ENCODE assay signal across 36 mouse cellular contexts in genomic region chr13:23804532-23804931, GRCm38 (mm10). TPM values are rescaled to one million over a fixed set of nuclear protein-coding genes. Genes with fewer than 3 reads are reported as not detected.
A peak's percentile ranks its signal among the peaks of the same experiment; 100 is the strongest.
DNase-seq lines count a peak whose midpoint lies in the region; ATAC-seq and TF ChIP-seq lines count a peak whose summit lies in the region.
"Had no signal": no experiment of that assay in that cellular context is flagged by ENCODE, and none has a peak within 500 bp of the region (broad histone marks: within the 10 kb centered on the region; RNA-seq: fewer than 3 reads in every experiment).

No protein-coding gene starts in this region.

- H3K27ac ChIP-seq in liver, adult 2 months (replicated peaks; ENCODE audit: insufficient read depth, low read depth, low read length) = no peak overlapping the region
- H3K27ac ChIP-seq in liver, embryonic 12.5 days = no peak overlapping the region
- H3K27ac ChIP-seq in lung, postnatal 0 days (ENCODE audit: low read length) = no peak overlapping the region
- no peak overlapping the region for H3K27ac ChIP-seq in liver, postnatal 0 days (ENCODE audit: low read depth)
- H3K27ac ChIP-seq: embryonic facial prominence, embryonic 10.5 days; embryonic facial prominence, embryonic 13.5 days; forebrain, embryonic 12.5 days; forebrain, embryonic 15.5 days; heart, adult 2 months; heart, embryonic 10.5 days; heart, embryonic 13.5 days; hindbrain, embryonic 14.5 days had no signal

- peaks cover 2% of the 10 kb centered on the region; the same call in 1 of the 2 replicates for H3K79me2 ChIP-seq in liver, adult 2 months (ENCODE audit: control insufficient read depth, insufficient read depth, low read length)

- no peak overlapping the region for H3K4me2 ChIP-seq in liver, embryonic 12.5 days
- no peak overlapping the region for H3K4me2 ChIP-seq in lung, postnatal 0 days (replicated peaks; ENCODE audit: low read depth, low read length)
- no peak overlapping the region for H3K4me2 ChIP-seq in liver, postnatal 0 days (ENCODE audit: low read depth, low read length)
- H3K4me2 ChIP-seq: embryonic facial prominence, embryonic 13.5 days; forebrain, embryonic 12.5 days; forebrain, embryonic 15.5 days; heart, embryonic 13.5 days; hindbrain, embryonic 14.5 days had no signal

- no peak for ATAC-seq in liver, embryonic 12.5 days
- no peak for ATAC-seq in lung, postnatal 0 days
- peak; percentile 87 for ATAC-seq in liver, postnatal 0 days
- ATAC-seq: activated CD4-positive, CD25-positive, alpha-beta regulatory T cell, adult 4 months; CD4-positive, CD25-positive, alpha-beta regulatory T cell, adult 4 months; forebrain, embryonic 15.5 days had no signal

- TF ChIP-seq POLR2A in liver, adult 2 months (IDR thresholded peaks at IDR 0.05; ENCODE audit: extremely low read depth, insufficient read depth, low read length) = no peak

- TF ChIP-seq EP300 in lung, postnatal 0 days (IDR thresholded peaks at IDR 0.05) = no peak
- peak; percentile 36; the same call in 1 of the 2 replicates for TF ChIP-seq EP300 in liver, postnatal 0 days (IDR thresholded peaks at IDR 0.05; ENCODE audit: low read depth)

- H3K36me3 ChIP-seq in liver, adult 2 months (ENCODE audit: control insufficient read depth, insufficient read depth, low read length) = no peaks in the 10 kb centered on the region; the same call in 1 of the 2 replicates
- no peaks in the 10 kb centered on the region for H3K36me3 ChIP-seq in liver, embryonic 12.5 days
- no peaks in the 10 kb centered on the region for H3K36me3 ChIP-seq in lung, postnatal 0 days (ENCODE audit: insufficient read depth, low read length)
- H3K36me3 ChIP-seq in liver, postnatal 0 days (replicated peaks; ENCODE audit: insufficient read depth, low read length) = no peaks in the 10 kb centered on the region
- H3K36me3 ChIP-seq: embryonic facial prominence, embryonic 10.5 days; embryonic facial prominence, embryonic 13.5 days; forebrain, embryonic 12.5 days; forebrain, embryonic 15.5 days; heart, embryonic 10.5 days; heart, embryonic 13.5 days had no signal

- H3K9ac ChIP-seq in liver, adult 2 months (ENCODE audit: low read depth, low read length) = no peak overlapping the region
- H3K9ac ChIP-seq in liver, embryonic 12.5 days = no peak overlapping the region
- H3K9ac ChIP-seq in lung, postnatal 0 days (replicated peaks; ENCODE audit: low read depth) = no peak overlapping the region
- no peak overlapping the region for H3K9ac ChIP-seq in liver, postnatal 0 days (replicated peaks)
- H3K9ac ChIP-seq: embryonic facial prominence, embryonic 13.5 days; forebrain, embryonic 12.5 days; forebrain, embryonic 15.5 days; heart, embryonic 13.5 days; hindbrain, embryonic 14.5 days had no signal

- H3K27me3 ChIP-seq in liver, adult 2 months (ENCODE audit: control insufficient read depth, insufficient read depth, low read length) = no peaks in the 10 kb centered on the region
- no peaks in the 10 kb centered on the region for H3K27me3 ChIP-seq in liver, embryonic 12.5 days (replicated peaks)
- H3K27me3 ChIP-seq in lung, postnatal 0 days (replicated peaks; ENCODE audit: insufficient read depth, low read length) = no peaks in the 10 kb centered on the region
- no peaks in the 10 kb centered on the region for H3K27me3 ChIP-seq in liver, postnatal 0 days (ENCODE audit: insufficient read depth, low read length)
- H3K27me3 ChIP-seq: embryonic facial prominence, embryonic 13.5 days; forebrain, embryonic 12.5 days; forebrain, embryonic 15.5 days; heart, embryonic 13.5 days had no signal

- H3K9me3 ChIP-seq in liver, embryonic 12.5 days (replicated peaks) = no peaks in the 10 kb centered on the region
- H3K9me3 ChIP-seq in lung, postnatal 0 days (ENCODE audit: low read length) = no peaks in the 10 kb centered on the region
- H3K9me3 ChIP-seq in liver, postnatal 0 days (ENCODE audit: low read length) = no peaks in the 10 kb centered on the region
- H3K9me3 ChIP-seq: embryonic facial prominence, embryonic 10.5 days; embryonic facial prominence, embryonic 13.5 days; forebrain, embryonic 12.5 days; forebrain, embryonic 15.5 days; heart, embryonic 10.5 days; heart, embryonic 13.5 days had no signal

- H3K4me3 ChIP-seq in liver, adult 2 months (ENCODE audit: insufficient read depth, low read depth, low read length) = no peak overlapping the region
- H3K4me3 ChIP-seq in liver, embryonic 12.5 days = no peak overlapping the region
- H3K4me3 ChIP-seq in lung, postnatal 0 days (ENCODE audit: low read depth, low read length) = no peak overlapping the region
- no peak overlapping the region for H3K4me3 ChIP-seq in liver, postnatal 0 days (ENCODE audit: low read depth, low read length)
- H3K4me3 ChIP-seq: embryonic facial prominence, embryonic 10.5 days; embryonic facial prominence, embryonic 13.5 days; erythroblast, embryonic 14.5 days; forebrain, embryonic 12.5 days; forebrain, embryonic 15.5 days; heart, adult 2 months; heart, embryonic 10.5 days; heart, embryonic 13.5 days had no signal

- no peak for TF ChIP-seq CTCF in liver, adult 2 months (IDR thresholded peaks at IDR 0.05; ENCODE audit: low read depth, low read length)
- no peak for TF ChIP-seq CTCF in lung, postnatal 0 days (IDR thresholded peaks at IDR 0.05)
- no peak for TF ChIP-seq CTCF in liver, postnatal 0 days (IDR thresholded peaks at IDR 0.05; ENCODE audit: low read depth)

- H3K4me1 ChIP-seq in liver, adult 2 months (ENCODE audit: control insufficient read depth, insufficient read depth, low read length) = peaks cover 1% of the 10 kb centered on the region; the same call in 1 of the 2 replicates
- 0 out of 2 replicates have a peak, but pooled peaks cover 4% of the 10 kb centered on the region for H3K4me1 ChIP-seq in liver, embryonic 12.5 days
- H3K4me1 ChIP-seq in lung, postnatal 0 days (ENCODE audit: insufficient read depth, low read depth, low read length) = no peaks in the 10 kb centered on the region
- H3K4me1 ChIP-seq in liver, postnatal 0 days (ENCODE audit: insufficient read depth) = peaks cover 10% of the 10 kb centered on the region
- H3K4me1 ChIP-seq: forebrain, embryonic 12.5 days; forebrain, embryonic 15.5 days had no signal

- DNase-seq in liver, adult 2 months (ENCODE audit: extremely low read depth, low read depth, low spot score) = peak; percentile 98
- DNase-seq in lung, postnatal 36 days = peak; percentile 6
- no peak for DNase-seq in lung, postnatal 0 days (ENCODE audit: low spot score)
- DNase-seq in liver, postnatal 0 days = peak; percentile 49
- DNase-seq in right cerebral cortex, postnatal 10 days (ENCODE audit: low spot score in 2 of 2) = no peak
- no peak for DNase-seq in urinary bladder, postnatal 10 days (ENCODE audit: low spot score)
- DNase-seq: adrenal gland, adult 8-10 months; adrenal gland, postnatal 25 days; cerebellum, adult 11-12 months; cerebellum, adult 8-10 months; cerebellum, postnatal 10 days; cerebellum, postnatal 36 days; embryo, embryonic 11 days; gastrocnemius, postnatal 36 days; heart, adult 2 months; heart, postnatal 14 days; heart, postnatal 4 days had no signal

- 25% methylated on average over 2 of the region's 2 CpGs for WGBS in liver, adult 2 months
- 62% methylated on average over 2 of the region's 2 CpGs for WGBS in liver, embryonic 12.5 days (ENCODE audit: insufficient replicate concordance)
- 49% methylated on average over 2 of the region's 2 CpGs for WGBS in lung, postnatal 0 days
- 64% methylated on average over 2 of the region's 2 CpGs for WGBS in liver, postnatal 0 days (ENCODE audit: insufficient replicate concordance)

RNA-seq across cellular contexts. Expression of gene Slc17a2, which starts 2.3 kb away (rescaled TPM):
- total RNA-seq in liver, adult 2 months (2014; rRNA removed) = 175 and 208 TPM in 2 replicates
- 144 and 189 TPM in 2 replicates for polyA plus RNA-seq in liver, adult 2 months (2012; rRNA removed)
- 0.35 and 0.43 TPM in 2 replicates for polyA plus RNA-seq in liver, embryonic 12.5 days (2016; fragmentation: Nextera tagmentation; extraction: Ambion mirVana)
- polyA plus RNA-seq in lung, postnatal 0 days (2015; fragmentation: Nextera tagmentation; extraction: Ambion mirVana) = 1.4 and 3.4 TPM in 2 replicates
- polyA plus RNA-seq in liver, postnatal 0 days (2015; fragmentation: Nextera tagmentation; extraction: Ambion mirVana) = 37.0 and 39.8 TPM in 2 replicates
- total RNA-seq: adrenal gland, postnatal 25 days; gastrocnemius, adult 8-10 months; gastrocnemius, postnatal 36 days; granulocyte monocyte progenitor cell, adult 5-6 weeks; heart, adult 2 months; heart, postnatal 14 days; heart, postnatal 4 days; MEL had no signal
- polyA plus RNA-seq: activated CD4-positive, CD25-positive, alpha-beta regulatory T cell, adult 4 months; brain, embryonic 14.5 days; C2C12; CD4-positive, CD25-positive, alpha-beta regulatory T cell, adult 4 months; cortical plate, adult 2 months; embryonic facial prominence, embryonic 10.5 days; embryonic facial prominence, embryonic 13.5 days; erythroblast, embryonic 14.5 days; forebrain, embryonic 12.5 days; forebrain, embryonic 15.5 days; heart, embryonic 13.5 days; heart, embryonic 16.5 days; hindbrain, embryonic 11.5 days; hindbrain, embryonic 14.5 days had no signal

RNA-seq across cellular contexts. Expression of gene Slc17a3, which starts 34.7 kb away (rescaled TPM):
- 32.8 and 38.1 TPM in 2 replicates for total RNA-seq in liver, adult 2 months (2014; rRNA removed)
- 34.5 and 39.7 TPM in 2 replicates for polyA plus RNA-seq in liver, adult 2 months (2012; rRNA removed)
- polyA plus RNA-seq in liver, embryonic 12.5 days (2016; fragmentation: Nextera tagmentation; extraction: Ambion mirVana) = 0.72 and 0.79 TPM in 2 replicates
- not detected in 2 replicates for polyA plus RNA-seq in lung, postnatal 0 days (2015; fragmentation: Nextera tagmentation; extraction: Ambion mirVana)
- 4.8 and 6.0 TPM in 2 replicates for polyA plus RNA-seq in liver, postnatal 0 days (2015; fragmentation: Nextera tagmentation; extraction: Ambion mirVana)
- total RNA-seq: gastrocnemius, adult 8-10 months; gastrocnemius, postnatal 36 days; granulocyte monocyte progenitor cell, adult 5-6 weeks; heart, adult 2 months; heart, postnatal 14 days; heart, postnatal 4 days; MEL had no signal
- polyA plus RNA-seq: activated CD4-positive, CD25-positive, alpha-beta regulatory T cell, adult 4 months; brain, embryonic 14.5 days; C2C12; CD4-positive, CD25-positive, alpha-beta regulatory T cell, adult 4 months; cortical plate, adult 2 months; embryonic facial prominence, embryonic 10.5 days; embryonic facial prominence, embryonic 13.5 days; erythroblast, embryonic 14.5 days; forebrain, embryonic 12.5 days; forebrain, embryonic 15.5 days; heart, adult 2 months; heart, embryonic 10.5 days; heart, embryonic 13.5 days; heart, embryonic 16.5 days; hindbrain, embryonic 11.5 days; hindbrain, embryonic 14.5 days had no signal

RNA-seq across cellular contexts. Expression of gene Trim38, which starts 34.8 kb away (rescaled TPM):
- total RNA-seq in liver, adult 2 months (2014; rRNA removed) = not detected in 2 replicates
- not detected in 2 replicates for polyA plus RNA-seq in liver, adult 2 months (2012; rRNA removed)
- polyA plus RNA-seq in liver, embryonic 12.5 days (2016; fragmentation: Nextera tagmentation; extraction: Ambion mirVana) = not detected in 2 replicates
- polyA plus RNA-seq in lung, postnatal 0 days (2015; fragmentation: Nextera tagmentation; extraction: Ambion mirVana) = not detected in 2 replicates
- polyA plus RNA-seq in liver, postnatal 0 days (2015; fragmentation: Nextera tagmentation; extraction: Ambion mirVana) = not detected in 2 replicates
- total RNA-seq: gastrocnemius, adult 8-10 months; gastrocnemius, postnatal 36 days; granulocyte monocyte progenitor cell, adult 5-6 weeks; heart, postnatal 14 days; heart, postnatal 4 days; MEL had no signal
- polyA plus RNA-seq: activated CD4-positive, CD25-positive, alpha-beta regulatory T cell, adult 4 months; brain, embryonic 14.5 days; CD4-positive, CD25-positive, alpha-beta regulatory T cell, adult 4 months; embryonic facial prominence, embryonic 13.5 days; erythroblast, embryonic 14.5 days; forebrain, embryonic 12.5 days; heart, embryonic 10.5 days; heart, embryonic 16.5 days; hindbrain, embryonic 11.5 days; hindbrain, embryonic 14.5 days had no signal

RNA-seq across cellular contexts. Expression of gene Hist1h1a, which starts 41.1 kb away (rescaled TPM):
- 5.6 and 6.2 TPM in 2 replicates for total RNA-seq in liver, adult 2 months (2014; rRNA removed)
- 0.12 TPM in 1 of 2 replicates, not detected in the other for polyA plus RNA-seq in liver, adult 2 months (2012; rRNA removed)
- polyA plus RNA-seq in liver, embryonic 12.5 days (2016; fragmentation: Nextera tagmentation; extraction: Ambion mirVana) = 4.9 and 5.8 TPM in 2 replicates
- polyA plus RNA-seq in lung, postnatal 0 days (2015; fragmentation: Nextera tagmentation; extraction: Ambion mirVana) = 0.33 and 0.64 TPM in 2 replicates
- polyA plus RNA-seq in liver, postnatal 0 days (2015; fragmentation: Nextera tagmentation; extraction: Ambion mirVana) = 2.8 and 4.6 TPM in 2 replicates

RNA-seq across cellular contexts. Expression of gene Hist1h3a, which starts 42.3 kb away (rescaled TPM):
- total RNA-seq in liver, adult 2 months (2014; rRNA removed) = 18.3 and 43.5 TPM in 2 replicates
- 2.0 TPM in 2 replicates for polyA plus RNA-seq in liver, adult 2 months (2012; rRNA removed)
- polyA plus RNA-seq in liver, embryonic 12.5 days (2016; fragmentation: Nextera tagmentation; extraction: Ambion mirVana) = 5.5 and 6.8 TPM in 2 replicates
- 1.4 and 1.7 TPM in 2 replicates for polyA plus RNA-seq in lung, postnatal 0 days (2015; fragmentation: Nextera tagmentation; extraction: Ambion mirVana)
- 6.1 and 7.5 TPM in 2 replicates for polyA plus RNA-seq in liver, postnatal 0 days (2015; fragmentation: Nextera tagmentation; extraction: Ambion mirVana)
- polyA plus RNA-seq: heart, adult 2 months had no signal

Comparison
In these comparisons a context has a peak if more than half of its experiments do, and no peak if none do; other contexts are left out.
1. DNase-seq: peak in liver, adult 2 months (single experiment), lung, postnatal 36 days (single experiment) and liver, postnatal 0 days (single experiment); none in lung, postnatal 0 days (single experiment), right cerebral cortex, postnatal 10 days (0 of 2) and urinary bladder, postnatal 10 days (single experiment).